Mouse (Mus musculus): ENCODE results near the gene Cyp4f37. TPM values are rescaled to one million over a fixed set of nuclear protein-coding genes. Genes with fewer than 3 reads are reported as not detected.
"Not testable (repeated sequence)": the region's sequence is repeated elsewhere in the genome, so short reads cannot be mapped to it uniquely, and the experiment has no call there.

Cyp4f37 gene
- polyA plus RNA-seq, 1 experiment: not detected

- no peaks in the 10 kb centered on the region for H3K27me3 ChIP-seq (ENCODE audit: control insufficient read depth, insufficient read depth, low read length)
- no peaks in the 10 kb centered on the region for H3K4me1 ChIP-seq (ENCODE audit: control insufficient read depth, insufficient read depth, insufficient read length, low read length)
- WGBS: 66% methylated on average over 1 of the region's 1 CpGs
- H3K36me3 ChIP-seq (ENCODE audit: control insufficient read depth, insufficient read depth, low read length): no peaks in the 10 kb centered on the region
- no peak overlapping the region for H3K4me3 ChIP-seq (ENCODE audit: low read depth, low read length)
- no peak for TF ChIP-seq CTCF (IDR thresholded peaks at IDR 0.05; ENCODE audit: extremely low read depth, insufficient read length, insufficient replicate concordance, low read depth, low read length)
- TF ChIP-seq POLR2A (IDR thresholded peaks at IDR 0.05; ENCODE audit: low read depth, low read length): no peak
- no peak overlapping the region for H3K27ac ChIP-seq (ENCODE audit: insufficient read depth, low read depth, low read length)
Observed at GRCm38 (mm10) chr17:32617252-32617651, 3.9 kb upstream of the Cyp4f37 start.

DNA sequence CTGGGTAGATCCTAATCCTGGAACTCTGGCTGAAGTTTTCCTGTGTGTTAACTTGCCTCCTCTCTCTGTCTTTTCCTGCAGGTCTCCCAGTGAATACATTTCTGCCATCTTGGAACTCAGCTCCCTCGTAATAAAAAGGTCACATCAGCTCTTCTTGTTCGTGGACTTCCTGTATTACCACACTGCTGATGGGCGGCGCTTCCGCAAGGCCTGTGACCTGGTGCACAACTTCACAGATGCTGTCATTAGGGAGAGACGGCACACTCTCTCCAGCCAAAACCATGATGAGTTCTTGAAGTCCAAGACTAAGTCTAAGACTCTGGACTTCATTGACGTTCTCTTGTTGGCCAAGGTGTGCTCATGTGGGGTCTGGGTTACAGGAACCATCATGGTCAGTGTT, 8.6 kb downstream of the Cyp4f37 start:
- not testable (repeated sequence) for H3K4me1 ChIP-seq (ENCODE audit: control insufficient read depth, insufficient read depth, insufficient read length, low read length); H3K27ac ChIP-seq (ENCODE audit: insufficient read depth, low read depth, low read length); H3K4me3 ChIP-seq (ENCODE audit: low read depth, low read length); H3K27me3 ChIP-seq (ENCODE audit: control insufficient read depth, insufficient read depth, low read length); H3K36me3 ChIP-seq (ENCODE audit: control insufficient read depth, insufficient read depth, low read length)
- WGBS: 74% methylated on average over 7 of the region's 7 CpGs

DNA sequence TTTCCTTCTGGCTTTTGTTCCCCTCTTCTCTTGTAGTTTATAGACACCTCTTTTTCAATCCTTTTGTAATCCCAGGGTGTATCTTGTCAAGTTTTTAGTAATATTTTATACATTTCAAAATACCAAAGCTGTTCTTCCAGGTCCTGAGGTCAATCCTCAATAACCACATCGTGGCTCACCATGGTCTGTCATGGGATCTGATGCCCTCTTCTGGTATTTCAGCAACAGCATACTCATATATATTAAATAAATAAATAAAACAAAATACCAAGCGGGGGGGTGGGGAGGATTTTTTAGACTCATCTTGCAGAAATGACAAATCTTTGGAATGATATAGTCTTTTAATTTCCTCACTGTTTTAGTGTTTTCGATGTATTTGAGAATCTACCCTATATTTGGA, 10.8 kb downstream of the Cyp4f37 start:
- WGBS: 54% methylated on average over 3 of the region's 3 CpGs
- Histone ChIP-seq H3K27ac (ENCODE audit: insufficient read depth, low read depth, low read length) (no peak overlapping the region), H3K27me3 (ENCODE audit: control insufficient read depth, insufficient read depth, low read length) (no peaks in the 10 kb centered on the region), H3K36me3 (ENCODE audit: control insufficient read depth, insufficient read depth, low read length) (no peaks in the 10 kb centered on the region), H3K4me1 (ENCODE audit: control insufficient read depth, insufficient read depth, insufficient read length, low read length) (peaks cover 7% of the 10 kb centered on the region; the same call in 1 of the 2 replicates), H3K4me3 (ENCODE audit: low read depth, low read length) (no peak overlapping the region)
- TF ChIP-seq POLR2A (IDR thresholded peaks at IDR 0.05; ENCODE audit: low read depth, low read length) (no peak), CTCF (IDR thresholded peaks at IDR 0.05; ENCODE audit: extremely low read depth, insufficient read length, insufficient replicate concordance, low read depth, low read length) (no peak)

- Histone ChIP-seq H3K4me1 (ENCODE audit: control insufficient read depth, insufficient read depth, insufficient read length, low read length) (peaks cover 12% of the 10 kb centered on the region), H3K4me3 (ENCODE audit: low read depth, low read length) (peak overlapping the region; percentile 49)
- not testable (repeated sequence) for H3K36me3 ChIP-seq (ENCODE audit: control insufficient read depth, insufficient read depth, low read length); H3K27ac ChIP-seq (ENCODE audit: insufficient read depth, low read depth, low read length); H3K27me3 ChIP-seq (ENCODE audit: control insufficient read depth, insufficient read depth, low read length)
- WGBS: 82% methylated on average over 9 of the region's 9 CpGs
Observed at GRCm38 (mm10) chr17:32634242-32634971, 13.3 kb downstream of the Cyp4f37 start.

GRCm38 (mm10) chr17:32634972-32635314, 13.8 kb downstream of the Cyp4f37 start:
- TF ChIP-seq POLR2A (IDR thresholded peaks at IDR 0.05; ENCODE audit: low read depth, low read length) (no peak), CTCF (IDR thresholded peaks at IDR 0.05; ENCODE audit: extremely low read depth, insufficient read length, insufficient replicate concordance, low read depth, low read length) (peak; percentile 98; the same call in 1 of the 2 replicates)
- under 1% methylated on average over 17 of the region's 17 CpGs for WGBS
- Histone ChIP-seq H3K36me3 (ENCODE audit: control insufficient read depth, insufficient read depth, low read length) (no peaks in the 10 kb centered on the region), H3K27ac (ENCODE audit: insufficient read depth, low read depth, low read length) (no peak overlapping the region), H3K4me1 (ENCODE audit: control insufficient read depth, insufficient read depth, insufficient read length, low read length) (peaks cover 12% of the 10 kb centered on the region), H3K4me3 (ENCODE audit: low read depth, low read length) (peak overlapping the region; percentile 49), H3K27me3 (ENCODE audit: control insufficient read depth, insufficient read depth, low read length) (no peaks in the 10 kb centered on the region)

DNA sequence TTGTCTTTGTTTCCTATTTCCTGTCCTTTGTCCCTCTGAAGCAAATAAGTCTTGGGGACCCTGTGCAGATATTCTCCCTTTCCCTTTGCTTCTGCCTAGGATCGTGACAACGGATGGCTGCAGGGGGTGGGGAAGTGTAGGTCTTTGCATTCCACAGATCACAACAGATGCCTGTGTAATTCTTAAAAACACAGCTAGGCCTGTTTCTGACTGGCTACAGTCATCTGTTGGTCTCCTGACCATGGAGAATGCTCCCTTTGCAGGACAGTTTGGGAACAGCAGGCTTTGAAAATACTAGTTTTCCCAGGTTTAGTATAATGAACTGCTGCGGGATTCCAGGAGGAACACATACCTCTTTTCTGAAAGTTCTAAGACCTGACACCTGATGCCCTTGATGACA, 15.2 kb downstream of the Cyp4f37 start:
- Histone ChIP-seq H3K27ac (ENCODE audit: insufficient read depth, low read depth, low read length) (no peak overlapping the region), H3K27me3 (ENCODE audit: control insufficient read depth, insufficient read depth, low read length) (no peaks in the 10 kb centered on the region), H3K4me3 (ENCODE audit: low read depth, low read length) (no peak overlapping the region), H3K36me3 (ENCODE audit: control insufficient read depth, insufficient read depth, low read length) (no peaks in the 10 kb centered on the region), H3K4me1 (ENCODE audit: control insufficient read depth, insufficient read depth, insufficient read length, low read length) (peaks cover 12% of the 10 kb centered on the region)
- TF ChIP-seq CTCF (IDR thresholded peaks at IDR 0.05; ENCODE audit: extremely low read depth, insufficient read length, insufficient replicate concordance, low read depth, low read length) (no peak), POLR2A (IDR thresholded peaks at IDR 0.05; ENCODE audit: low read depth, low read length) (no peak)
- WGBS: 83% methylated on average over 3 of the region's 3 CpGs

DNA sequence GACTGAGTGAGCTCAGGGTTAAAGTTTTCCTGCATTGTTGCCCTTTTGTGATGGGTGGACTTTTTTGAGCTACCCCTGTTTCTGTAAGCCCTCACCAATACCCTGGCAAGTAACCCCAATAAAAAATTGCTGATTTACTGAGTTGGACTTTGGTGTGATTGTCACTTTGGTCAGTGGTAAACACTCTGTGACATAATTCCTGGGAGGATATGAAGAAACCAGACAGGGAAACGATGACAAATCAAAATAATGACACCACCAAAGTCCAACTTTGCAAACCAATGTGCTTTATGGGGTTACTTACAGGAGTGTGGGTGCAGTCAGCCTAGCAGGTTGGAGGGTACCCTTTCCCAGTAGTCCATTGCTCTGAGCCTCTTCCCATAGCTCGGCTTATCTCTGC, 16.0 kb downstream of the Cyp4f37 start:
- Histone ChIP-seq H3K36me3 (ENCODE audit: control insufficient read depth, insufficient read depth, low read length) (no peaks in the 10 kb centered on the region), H3K4me3 (ENCODE audit: low read depth, low read length) (no peak overlapping the region), H3K27ac (ENCODE audit: insufficient read depth, low read depth, low read length) (peak overlapping the region; percentile 15; the same call in 1 of the 2 replicates), H3K4me1 (ENCODE audit: control insufficient read depth, insufficient read depth, insufficient read length, low read length) (peaks cover 12% of the 10 kb centered on the region), H3K27me3 (ENCODE audit: control insufficient read depth, insufficient read depth, low read length) (no peaks in the 10 kb centered on the region)
- WGBS: 33% methylated on average over 2 of the region's 2 CpGs
- TF ChIP-seq CTCF (IDR thresholded peaks at IDR 0.05; ENCODE audit: extremely low read depth, insufficient read length, insufficient replicate concordance, low read depth, low read length) (no peak), POLR2A (IDR thresholded peaks at IDR 0.05; ENCODE audit: low read depth, low read length) (no peak)

DNA sequence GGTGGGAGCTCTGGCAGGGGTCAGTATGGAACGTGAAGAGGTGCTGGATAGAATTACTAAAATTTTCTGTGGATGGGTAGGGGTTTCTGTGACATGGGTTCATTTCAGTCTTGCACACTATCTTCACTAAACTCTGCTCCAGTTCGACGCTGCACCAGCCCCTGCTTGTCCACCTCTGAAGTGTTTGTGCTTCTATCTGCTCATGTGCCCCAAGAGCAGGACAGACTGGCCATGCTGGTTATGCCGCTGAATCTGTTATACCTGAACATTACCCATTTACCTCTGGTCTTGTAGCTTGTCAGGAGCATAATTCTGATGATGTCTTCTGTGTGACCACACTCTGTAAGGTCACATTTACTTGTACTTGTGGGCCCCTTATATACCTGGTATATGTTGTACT, 25.5 kb downstream of the Cyp4f37 start:
- H3K36me3 ChIP-seq (ENCODE audit: control insufficient read depth, insufficient read depth, low read length): no peaks in the 10 kb centered on the region
- H3K27me3 ChIP-seq (ENCODE audit: control insufficient read depth, insufficient read depth, low read length): no peaks in the 10 kb centered on the region
- 79% methylated on average over 4 of the region's 4 CpGs for WGBS
- H3K4me3 ChIP-seq (ENCODE audit: low read depth, low read length): no peak overlapping the region
- H3K27ac ChIP-seq (ENCODE audit: insufficient read depth, low read depth, low read length): no peak overlapping the region
- TF ChIP-seq CTCF (IDR thresholded peaks at IDR 0.05; ENCODE audit: extremely low read depth, insufficient read length, insufficient replicate concordance, low read depth, low read length) (no peak), POLR2A (IDR thresholded peaks at IDR 0.05; ENCODE audit: low read depth, low read length) (no peak)
- H3K4me1 ChIP-seq (ENCODE audit: control insufficient read depth, insufficient read depth, insufficient read length, low read length): no peaks in the 10 kb centered on the region
